Mouse (Mus musculus) midbrain, postnatal 0 days (tissue): ENCODE results near the gene Gm17581. TPM values are rescaled to one million over a fixed set of nuclear protein-coding genes. Genes with fewer than 3 reads are reported as not detected.
A peak's percentile ranks its signal among the peaks of the same experiment; 100 is the strongest.

ENCODE experiments used
- ATAC-seq: fragments of 200-750 bp; cut with Nextera tagmentation; 2 replicates; pipeline ENCODE4 v1.8.0; 2017; ENCODE audit warnings: moderate number of reproducible peaks, mild to moderate bottlenecking, moderate TSS enrichment, moderate library complexity; ENCODE audit not compliant: low FRiP score
- DNase-seq: peaks from one replicate; pipeline ENCODE4 v3.0.0-alpha.2; 2015; ENCODE audit warnings: low spot score
- H3K27ac ChIP-seq: fragments of 300-500 bp; sonication (generic); 2 replicates; pipeline ENCODE4 v1.5.1; 2014; ENCODE audit warnings: low read depth, mild to moderate bottlenecking, low read length, mixed read lengths
- H3K27me3 ChIP-seq: fragments of 300-500 bp; sonication (generic); 2 replicates; pipeline ENCODE4 v1.6.1; 2014; ENCODE audit warnings: low read length, control low read depth, mixed read lengths; ENCODE audit not compliant: insufficient read depth
- H3K36me3 ChIP-seq: fragments of 300-500 bp; sonication (generic); 2 replicates; pipeline ENCODE4 v1.6.1; 2014; ENCODE audit warnings: low read length, control low read depth, mixed read lengths; ENCODE audit not compliant: insufficient read depth
- H3K4me1 ChIP-seq: fragments of 300-500 bp; sonication (generic); 2 replicates; pipeline ENCODE4 v1.6.1; 2014; ENCODE audit warnings: mild to moderate bottlenecking, control low read depth, antibody characterized with exemption, low read length, mixed read lengths; ENCODE audit not compliant: insufficient read depth
- H3K4me2 ChIP-seq: fragments of 300-500 bp; sonication (generic); 2 replicates; pipeline ENCODE4 v1.6.1; 2014; ENCODE audit warnings: low read depth, mild to moderate bottlenecking, low read length, mixed read lengths; ENCODE audit not compliant: poor library complexity, severe bottlenecking
- H3K4me3 ChIP-seq: fragments of 300-500 bp; sonication (generic); 2 replicates; pipeline ENCODE4 v1.5.1; 2014; ENCODE audit warnings: low read depth, mild to moderate bottlenecking, low read length, moderate library complexity
- H3K9ac ChIP-seq: fragments of 300-500 bp; sonication (generic); replicated peaks from 2 replicates; pipeline ENCODE4 v1.6.1; 2014; ENCODE audit warnings: mild to moderate bottlenecking, low read length, moderate library complexity, mixed read lengths; ENCODE audit not compliant: poor library complexity, severe bottlenecking
- H3K9me3 ChIP-seq: fragments of 300-500 bp; sonication (generic); 2 replicates; pipeline ENCODE4 v1.6.1; 2016; ENCODE audit warnings: low read length, control low read depth
- CTCF ChIP-seq: IDR thresholded peaks from 2 replicates; pipeline ENCODE4 v1.5.1; 2016; ENCODE audit warnings: antibody characterized with exemption, mild to moderate bottlenecking
- WGBS: fragments of 180-500 bp; shearing (Covaris S2); extraction: QIAGEN DNeasy Blood & Tissue Kit; methylation state at CpG from one replicate; pipeline ENCODE4 v1.1.7; 2014; 5-methylcytosine and 5-hydroxymethylcytosine counted together
- polyA plus RNA-seq: library from polyadenylated mRNA; unstranded; fragments of >200 nt; fragmentation: Nextera tagmentation; extraction: Ambion mirVana; gene quantifications from 2 replicates; pipeline ENCODE4 v1.2.1, GENCODE M21; 2015
- total RNA-seq: library from RNA; depleted of rRNA; stranded (reverse); fragments of >200 nt; gene quantifications from 2 replicates; pipeline ENCODE4 v1.2.3, GENCODE M21; 2014

Gm17581 gene
- total and polyA plus RNA-seq, 2 experiments from 2014 or later: not detected

GRCm38 (mm10) chr2:155724036-155724435 is 11.6 kb downstream of the Gm17581 start:
- H3K36me3 ChIP-seq: peaks cover 20% of the 10 kb centered on the region
- no peaks in the 10 kb centered on the region for H3K9me3 ChIP-seq
- H3K4me3 ChIP-seq: no peak overlapping the region
- no peak for DNase-seq
- H3K27ac ChIP-seq: no peak overlapping the region
- H3K4me1 ChIP-seq: no peaks in the 10 kb centered on the region
- no peak for TF ChIP-seq CTCF
- H3K27me3 ChIP-seq: no peaks in the 10 kb centered on the region
- no peak overlapping the region for H3K4me2 ChIP-seq
- WGBS: 88% methylated on average over 5 of the region's 5 CpGs
- no peak for ATAC-seq
- no peak overlapping the region for H3K9ac ChIP-seq

- ATAC-seq (no peak), DNase-seq (no peak)
- TF ChIP-seq CTCF: no peak
- no peaks in the 10 kb centered on the region for H3K9me3 ChIP-seq
- no peak overlapping the region for H3K27ac ChIP-seq
- no peak overlapping the region for H3K9ac ChIP-seq
- peaks cover 38% of the 10 kb centered on the region for H3K36me3 ChIP-seq
- H3K4me1 ChIP-seq: no peaks in the 10 kb centered on the region
- no peak overlapping the region for H3K4me3 ChIP-seq
- no peak overlapping the region for H3K4me2 ChIP-seq
- no peaks in the 10 kb centered on the region for H3K27me3 ChIP-seq
- 90% methylated on average over 5 of the region's 5 CpGs for WGBS
Measured at GRCm38 (mm10) chr2:155720585-155720984, 15.1 kb downstream of the Gm17581 start.

- 86% methylated on average over 12 of the region's 12 CpGs for WGBS
- H3K4me3 ChIP-seq: no peak overlapping the region
- H3K27me3 ChIP-seq: no peaks in the 10 kb centered on the region
- H3K36me3 ChIP-seq: peaks cover 54% of the 10 kb centered on the region
- no peak overlapping the region for H3K4me2 ChIP-seq
- no peak overlapping the region for H3K27ac ChIP-seq
- no peaks in the 10 kb centered on the region for H3K9me3 ChIP-seq
- H3K4me1 ChIP-seq: no peaks in the 10 kb centered on the region
- H3K9ac ChIP-seq: no peak overlapping the region
- ATAC-seq: no peak
- no peak for TF ChIP-seq CTCF
- no peak for DNase-seq
Measured at GRCm38 (mm10) chr2:155717082-155717990, 18.3 kb downstream of the Gm17581 start.

- no peak for DNase-seq
- H3K4me2 ChIP-seq: no peak overlapping the region
- peaks cover 57% of the 10 kb centered on the region for H3K36me3 ChIP-seq
- H3K4me3 ChIP-seq: no peak overlapping the region
- no peaks in the 10 kb centered on the region for H3K27me3 ChIP-seq
- 88% methylated on average over 11 of the region's 11 CpGs for WGBS
- TF ChIP-seq CTCF: no peak
- no peak overlapping the region for H3K9ac ChIP-seq
- H3K27ac ChIP-seq: no peak overlapping the region
- H3K4me1 ChIP-seq: no peaks in the 10 kb centered on the region
- no peak for ATAC-seq
- H3K9me3 ChIP-seq: no peaks in the 10 kb centered on the region
Measured at GRCm38 (mm10) chr2:155710557-155710956, 25.1 kb downstream of the Gm17581 start.

- H3K27ac ChIP-seq: no peak overlapping the region
- H3K4me1 ChIP-seq: no peaks in the 10 kb centered on the region
- peak; percentile 63 for DNase-seq
- H3K4me2 ChIP-seq: no peak overlapping the region
- H3K9ac ChIP-seq: no peak overlapping the region
- H3K36me3 ChIP-seq: peaks cover 47% of the 10 kb centered on the region
- no peak for ATAC-seq
- H3K27me3 ChIP-seq: no peaks in the 10 kb centered on the region
- no peak overlapping the region for H3K4me3 ChIP-seq
- no peaks in the 10 kb centered on the region for H3K9me3 ChIP-seq
- no peak for TF ChIP-seq CTCF
- WGBS: 74% methylated on average over 4 of the region's 4 CpGs
Measured at GRCm38 (mm10) chr2:155707251-155707650, 28.4 kb downstream of the Gm17581 start.

GRCm38 (mm10) chr2:155703630-155704029 is 32.0 kb downstream of the Gm17581 start:
- Histone ChIP-seq H3K4me3 (no peak overlapping the region), H3K9ac (no peak overlapping the region), H3K4me2 (no peak overlapping the region), H3K36me3 (peaks cover 40% of the 10 kb centered on the region), H3K4me1 (no peaks in the 10 kb centered on the region), H3K27ac (no peak overlapping the region), H3K27me3 (no peaks in the 10 kb centered on the region), H3K9me3 (no peaks in the 10 kb centered on the region)
- ATAC-seq (no peak), DNase-seq (peak; percentile 4)
- no peak for TF ChIP-seq CTCF
- WGBS: 16% methylated on average over 4 of the region's 4 CpGs
